Mouse (Mus musculus) left cerebral cortex, postnatal 36 days (tissue): ENCODE results near the gene Gm17657. TPM values are rescaled to one million over a fixed set of nuclear protein-coding genes. Genes with fewer than 3 reads are reported as not detected.
A peak's percentile ranks its signal among the peaks of the same experiment; 100 is the strongest.
"Not testable (repeated sequence)": the region's sequence is repeated elsewhere in the genome, so short reads cannot be mapped to it uniquely, and the experiment has no call there.

Experiments used
- DNase-seq, 2 experiments: peaks; one replicate each; pipeline ENCODE4 v3.0.0; 2021 to 2022; ENCODE audit warnings: low spot score in 2 of 2, mixed read lengths in 1 of 2
- intact Hi-C: fragments of 180-260 bp; cut with DNase I; formaldehyde crosslinking; loops from one replicate; pipeline ENCODE4 v1.15.1; 2025
- total RNA-seq, 2 experiments: library from RNA; stranded (reverse); gene quantifications; 2 replicates each; pipeline ENCODE4 v1.2.3; 2021

The Gm17657 gene
- total RNA-seq, 2 experiments from 2014 or later, result not detected

- DNase-seq, result no peak
- intact Hi-C loops, result no loop called here
Observed at GRCm38 (mm10) chr17:29503700-29504099, 45.7 kb downstream of the Gm17657 start.

- no peak for DNase-seq
- intact Hi-C loops, result no loop called here
Observed at GRCm38 (mm10) chr17:29502669-29503665, 46.5 kb downstream of the Gm17657 start.

- no peak for DNase-seq
- intact Hi-C loops, result no loop called here
Observed at GRCm38 (mm10) chr17:29502005-29502668, 47.3 kb downstream of the Gm17657 start.

- intact Hi-C loops, result no loop called here
- DNase-seq, result no peak
Observed at GRCm38 (mm10) chr17:29500802-29501469, 48.5 kb downstream of the Gm17657 start.

- intact Hi-C loops, result no loop called here
- DNase-seq, result no peak
Observed at GRCm38 (mm10) chr17:29500243-29500740, 49.1 kb downstream of the Gm17657 start.

GRCm38 (mm10) chr17:29499511-29499910, 49.9 kb downstream of the Gm17657 start:
- DNase-seq, result no peak
- intact Hi-C loops, result no loop called here

GRCm38 (mm10) chr17:29498952-29499351, 50.5 kb downstream of the Gm17657 start:
- DNase-seq, intact Hi-C loops: not testable (repeated sequence)

- no peak for DNase-seq
- intact Hi-C loops, result no loop called here
Observed at GRCm38 (mm10) chr17:29498028-29498427, 51.4 kb downstream of the Gm17657 start.

GRCm38 (mm10) chr17:29497481-29497880, 52.0 kb downstream of the Gm17657 start:
- intact Hi-C loops, DNase-seq: not testable (repeated sequence)

- intact Hi-C loops, result no loop called here
- DNase-seq, result no peak
Observed at GRCm38 (mm10) chr17:29497071-29497354, 52.4 kb downstream of the Gm17657 start.

- intact Hi-C loops, result no loop called here
- no peak for DNase-seq
Observed at GRCm38 (mm10) chr17:29496211-29497070, 53.0 kb downstream of the Gm17657 start.

GRCm38 (mm10) chr17:29494732-29495076, 54.7 kb downstream of the Gm17657 start:
- intact Hi-C loops, result loop anchor here (5.0 kb wide), 1 partner anchor 227 kb away; the partner anchor contains the start of gene BC004004
- no peak for DNase-seq

- no peak for DNase-seq
- intact Hi-C loops, result loop anchor here (5.0 kb wide), 1 partner anchor 227 kb away; the partner anchor contains the start of gene BC004004
Observed at GRCm38 (mm10) chr17:29494062-29494731, 55.2 kb downstream of the Gm17657 start.

- intact Hi-C loops, result loop anchor here (5.0 kb wide), 1 partner anchor 226 kb away; the partner anchor contains the start of gene BC004004
Observed at GRCm38 (mm10) chr17:29493461-29493980, 55.9 kb downstream of the Gm17657 start.

GRCm38 (mm10) chr17:29492269-29493191, 56.9 kb downstream of the Gm17657 start:
- intact Hi-C loops, result loop anchor here (1.0 to 5.0 kb wide), 2 partner anchors 95 to 225 kb away; partner anchors contain the start of gene BC004004
- peak; percentile 26 to 32 for DNase-seq

More at GRCm38 (mm10) chr17:29493461-29493980, 55.9 kb downstream of the Gm17657 start:
- DNase-seq, result no peak

- DNase-seq, result peak; percentile 24 to 25
- intact Hi-C loops, result loop anchor here (1.0 to 5.0 kb wide), 2 partner anchors 94 to 224 kb away; partner anchors contain the start of gene BC004004
Observed at GRCm38 (mm10) chr17:29491591-29492268, 57.7 kb downstream of the Gm17657 start.
